Mouse (Mus musculus) heart, postnatal 0 days (tissue): ENCODE results near the gene Upp2.

Source experiments
- CTCF ChIP-seq: IDR thresholded peaks from 2 replicates; pipeline ENCODE4 v1.5.1; 2016; ENCODE audit warnings: antibody characterized with exemption, control low read depth, low read depth
- EP300 ChIP-seq: IDR thresholded peaks from 2 replicates; pipeline ENCODE4 v1.6.1; 2016; ENCODE audit warnings: antibody characterized with exemption, low read depth

- TF ChIP-seq CTCF (no peak), EP300 (no peak)
Observed at GRCm38 (mm10) chr2:58794489-58794888, 227.4 kb downstream of the Upp2 start.
